Mouse (Mus musculus) macrophage (primary cell): Measurements from ENCODE around the gene Ddx52. TPM values are rescaled to one million over a fixed set of nuclear protein-coding genes. Genes with fewer than 3 reads are reported as not detected.
A peak's percentile ranks its signal among the peaks of the same experiment; 100 is the strongest.

ENCODE experiments used
- H3K27ac ChIP-seq: fragments of 350-480 bp; formaldehyde crosslinking; 2 replicates; pipeline ENCODE4 v1.9.0; 2021
- H3K36me3 ChIP-seq: fragments of 350-480 bp; formaldehyde crosslinking; 2 replicates; pipeline ENCODE4 v1.9.0; 2021; ENCODE audit errors: inconsistent target
- H3K4me3 ChIP-seq: fragments of 350-480 bp; formaldehyde crosslinking; 2 replicates; pipeline ENCODE4 v1.9.0; 2021; ENCODE audit errors: inconsistent target
- H3K79me2 ChIP-seq: fragments of 350-480 bp; formaldehyde crosslinking; 2 replicates; pipeline ENCODE4 v1.9.0; 2021; ENCODE audit errors: inconsistent target
- WGBS: methylation state at CpG from one replicate; pipeline ENCODE4 v1.1.7; 2026; ENCODE audit warnings: inconsistent platforms; ENCODE audit not compliant: missing documents; 5-methylcytosine and 5-hydroxymethylcytosine counted together
- polyA plus RNA-seq: library from polyadenylated mRNA; stranded (reverse); fragments of 250-400 nt; gene quantifications from 3 replicates; pipeline ENCODE4 v1.2.4, GENCODE M21; 2018; ENCODE audit warnings: inconsistent platforms
- total RNA-seq, 78 experiments: library from RNA; depleted of rRNA; stranded (reverse); fragments of 250-400 nt; gene quantifications; 1 replicate in 9 of 78; 2 replicates in 24 of 78; 3 replicates in 43 of 78; 4 replicates in 2 of 78; pipeline ENCODE4 v1.2.4; 2018; ENCODE audit warnings: inconsistent platforms in 56 of 78

The Ddx52 gene
- 10 to 100 TPM; 10.3 to 36.2 (median 28.3) TPM for total RNA-seq (2018; cell fraction: chromatin; rRNA removed)
- 10 to 100 TPM; 20.5 to 30.0 (median 24.8) TPM for total RNA-seq (2018; cell fraction: cytosol; rRNA removed)
- 10 to 100 TPM in 25 of 26 experiments, 1 to 10 TPM in 1; 9.6 to 29.2 (median 22.3) TPM for total RNA-seq (2018; cell fraction: nucleus; rRNA removed)
- 21.9 to 26.8 TPM (median 25.7 TPM) in 3 replicates for polyA plus RNA-seq

GRCm38 (mm10) chr11:83941950-83942840 is at the start of gene Ddx52:
Gene Ddx52, plus strand, starts transcription at chr11:83942062.
- peaks cover 17% of the 10 kb centered on the region for H3K79me2 ChIP-seq
- H3K27ac ChIP-seq, result peak within 1 kb of the TSS; percentile 24
- WGBS, result 2% methylated on average over 49 of the region's 49 CpGs

DNA sequence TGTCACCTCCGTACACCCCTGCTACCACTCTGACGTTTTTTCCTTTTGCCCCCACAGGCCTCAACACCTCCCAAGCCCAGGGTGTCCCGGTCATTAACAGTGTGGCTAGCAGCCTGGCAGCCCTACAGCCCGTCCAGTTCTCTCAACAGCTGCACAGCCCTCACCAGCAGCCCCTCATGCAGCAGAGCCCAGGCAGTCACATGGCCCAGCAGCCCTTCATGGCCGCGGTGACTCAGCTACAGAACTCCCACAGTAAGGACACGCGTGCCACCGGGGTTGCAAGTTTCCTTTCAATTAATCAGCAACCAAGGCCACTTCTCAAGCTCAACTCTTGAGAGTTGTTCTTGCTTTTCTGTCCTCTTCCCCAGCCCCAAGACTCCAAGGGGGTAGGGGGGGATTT is 48.5 kb upstream of the Ddx52 start:
- no peak overlapping the region for H3K27ac ChIP-seq
- no peaks in the 10 kb centered on the region for H3K36me3 ChIP-seq
- H3K79me2 ChIP-seq, result no peaks in the 10 kb centered on the region
- 79% methylated on average over 9 of the region's 9 CpGs for WGBS
- H3K4me3 ChIP-seq, result no peak overlapping the region

More at GRCm38 (mm10) chr11:83941950-83942840, at the start of gene Ddx52:
- H3K4me3 ChIP-seq, result peak within 1 kb of the TSS; percentile 85
- H3K36me3 ChIP-seq, result peaks cover 32% of the 10 kb centered on the region

DNA sequence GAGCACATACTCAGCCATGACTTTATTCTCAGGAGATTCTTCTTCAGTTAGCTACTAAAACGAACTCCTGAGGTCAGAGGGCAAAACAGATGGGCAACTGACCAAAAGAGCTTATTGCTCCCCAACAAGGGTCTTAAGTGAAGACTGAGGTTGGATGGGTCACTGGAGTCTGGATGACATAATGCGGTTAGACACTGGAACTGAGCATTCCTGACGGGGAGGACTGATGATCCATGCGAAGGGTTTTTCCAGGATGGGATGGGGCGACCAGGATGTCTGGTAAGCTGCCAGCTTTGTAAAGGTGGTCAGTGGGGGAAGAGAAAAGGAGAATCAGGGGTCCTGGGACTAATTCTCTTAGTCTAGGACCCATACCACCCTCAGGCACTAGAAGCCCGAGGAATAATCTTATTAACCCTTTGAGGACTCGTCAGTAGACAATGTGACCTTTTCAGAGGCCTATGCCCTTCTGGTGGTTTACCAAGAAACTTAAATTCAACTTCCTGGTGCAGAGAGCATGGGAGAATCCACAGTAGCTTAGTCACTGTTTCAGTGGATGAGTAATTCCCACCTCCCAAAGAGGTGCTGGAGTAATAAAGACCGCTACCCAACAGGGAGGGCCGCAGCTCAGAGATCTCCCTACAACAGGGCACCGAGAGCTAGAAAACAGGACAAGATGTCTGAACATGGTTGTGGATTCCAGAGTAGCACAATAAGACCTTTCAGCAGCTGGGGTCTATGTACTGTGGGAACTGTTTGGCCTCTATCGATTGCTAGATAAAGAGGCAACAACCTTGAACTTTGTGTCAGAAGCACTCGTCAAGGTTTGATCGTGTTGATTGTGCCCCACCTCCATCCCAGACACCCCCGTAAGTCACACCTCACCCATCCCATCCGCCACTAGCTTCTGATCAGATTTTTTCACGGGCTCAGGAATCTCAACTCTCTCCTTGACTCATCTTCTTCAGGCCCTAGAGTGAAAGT is 45.1 kb upstream of the Ddx52 start:
- WGBS, result 93% methylated on average over 16 of the region's 16 CpGs
- H3K79me2 ChIP-seq, result no peaks in the 10 kb centered on the region
- H3K4me3 ChIP-seq, result no peak overlapping the region
- no peaks in the 10 kb centered on the region for H3K36me3 ChIP-seq
- H3K27ac ChIP-seq, result no peak overlapping the region

DNA sequence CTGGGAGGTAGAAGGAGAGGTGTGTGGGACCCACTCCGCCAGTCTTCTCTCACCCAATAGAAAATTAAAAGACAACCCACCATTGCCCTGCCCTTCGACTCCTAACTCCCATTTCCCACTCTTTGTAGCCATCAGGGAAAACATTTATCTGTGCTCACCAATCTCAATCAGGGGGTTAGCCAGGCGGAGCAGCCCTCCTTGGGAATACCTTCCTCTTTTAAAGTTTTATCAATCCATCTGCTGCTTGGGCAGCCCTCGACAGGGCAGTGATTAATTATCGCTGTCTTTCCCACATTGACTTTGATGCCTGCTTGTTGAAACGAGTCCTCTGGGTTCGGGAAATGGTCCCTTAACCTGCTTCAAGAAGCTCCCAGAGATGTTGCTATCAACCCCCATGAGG is 44.3 kb upstream of the Ddx52 start:
- no peaks in the 10 kb centered on the region for H3K36me3 ChIP-seq
- H3K4me3 ChIP-seq, result no peak overlapping the region
- H3K79me2 ChIP-seq, result no peaks in the 10 kb centered on the region
- H3K27ac ChIP-seq, result no peak overlapping the region
- WGBS, result 76% methylated on average over 7 of the region's 7 CpGs

DNA sequence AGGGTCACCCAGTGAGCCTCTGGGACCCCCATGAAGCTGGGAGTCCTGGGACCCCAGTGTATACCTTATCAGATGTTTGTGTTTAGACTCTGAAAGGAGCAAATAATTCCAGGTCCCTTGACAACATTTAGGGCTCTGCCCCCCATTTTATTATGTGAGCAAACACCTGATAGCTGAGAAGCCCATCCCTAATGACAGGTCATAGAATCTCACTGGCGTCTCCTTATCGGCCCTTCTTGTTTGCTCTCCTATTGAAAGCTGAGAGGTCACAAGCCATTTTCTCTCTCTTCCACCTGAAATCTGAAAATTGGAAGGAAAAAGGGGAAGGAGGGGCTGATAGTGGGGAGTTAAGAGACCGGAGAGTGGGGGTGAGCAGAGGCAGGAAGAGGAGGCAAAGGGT is 39.0 kb upstream of the Ddx52 start:
- H3K36me3 ChIP-seq, result no peaks in the 10 kb centered on the region
- no peaks in the 10 kb centered on the region for H3K79me2 ChIP-seq
- H3K4me3 ChIP-seq, result no peak overlapping the region
- H3K27ac ChIP-seq, result no peak overlapping the region
- 93% methylated on average over 3 of the region's 3 CpGs for whole genome bisulfite sequencing

GRCm38 (mm10) chr11:83905756-83906155 is 36.1 kb upstream of the Ddx52 start:
- Histone ChIP-seq H3K27ac (no peak overlapping the region), H3K4me3 (no peak overlapping the region), H3K36me3 (no peaks in the 10 kb centered on the region), H3K79me2 (no peaks in the 10 kb centered on the region)
- WGBS, result 89% methylated on average over 5 of the region's 5 CpGs

DNA sequence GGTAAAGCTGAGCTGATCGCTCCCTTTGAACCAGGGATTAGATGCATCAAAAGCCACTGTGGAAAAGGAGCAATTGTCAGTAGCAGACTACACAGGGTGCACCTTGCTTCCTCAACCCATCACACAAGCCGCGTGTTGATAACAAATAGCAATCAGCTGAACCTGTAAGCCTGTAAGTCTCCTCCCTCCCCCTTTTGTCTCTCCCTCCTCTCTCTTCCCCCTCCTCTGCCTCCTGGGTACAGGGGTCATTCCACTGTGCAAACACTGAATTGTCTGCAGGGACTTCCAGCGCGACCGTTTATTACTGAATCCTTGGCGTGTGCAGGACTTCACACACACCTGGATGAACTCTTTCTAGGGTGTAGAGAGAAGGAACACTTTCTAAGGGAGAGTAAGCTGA is 33.5 kb upstream of the Ddx52 start:
- Histone ChIP-seq H3K36me3 (no peaks in the 10 kb centered on the region), H3K79me2 (no peaks in the 10 kb centered on the region), H3K4me3 (no peak overlapping the region), H3K27ac (no peak overlapping the region)
- 61% methylated on average over 7 of the region's 7 CpGs for WGBS

- no peaks in the 10 kb centered on the region for H3K79me2 ChIP-seq
- WGBS, result 29% methylated on average over 8 of the region's 8 CpGs
- no peak overlapping the region for H3K4me3 ChIP-seq
- H3K36me3 ChIP-seq, result no peaks in the 10 kb centered on the region
- no peak overlapping the region for H3K27ac ChIP-seq
Observed at GRCm38 (mm10) chr11:83913824-83914311, 28.0 kb upstream of the Ddx52 start.

- WGBS, result 80% methylated on average over 4 of the region's 4 CpGs
- H3K79me2 ChIP-seq, result no peaks in the 10 kb centered on the region
- H3K4me3 ChIP-seq, result no peak overlapping the region
- no peaks in the 10 kb centered on the region for H3K36me3 ChIP-seq
- H3K27ac ChIP-seq, result no peak overlapping the region
Observed at GRCm38 (mm10) chr11:83914501-83914900, 27.4 kb upstream of the Ddx52 start.

DNA sequence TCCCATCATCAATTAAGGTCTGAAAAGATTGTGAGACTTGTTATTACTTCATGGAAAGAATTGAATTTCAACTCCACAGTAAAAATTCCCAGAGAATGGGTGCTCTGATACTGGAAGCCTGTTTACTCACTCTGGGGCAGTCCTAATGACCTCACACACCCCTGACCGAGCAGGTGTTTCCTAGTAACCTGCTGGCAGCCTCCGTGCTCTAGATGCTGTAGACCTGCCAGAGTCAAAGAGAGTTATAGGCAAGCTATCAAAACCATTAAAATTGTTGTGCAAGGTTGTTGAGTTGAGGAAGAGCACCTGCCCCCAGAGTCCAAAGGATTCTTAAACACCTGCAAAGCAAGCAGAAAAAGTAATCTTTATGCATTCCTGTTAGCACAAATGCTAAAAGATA is 19.3 kb upstream of the Ddx52 start:
- Histone ChIP-seq H3K79me2 (no peaks in the 10 kb centered on the region), H3K4me3 (no peak overlapping the region), H3K36me3 (no peaks in the 10 kb centered on the region), H3K27ac (no peak overlapping the region)
- 93% methylated on average over 2 of the region's 2 CpGs for WGBS

DNA sequence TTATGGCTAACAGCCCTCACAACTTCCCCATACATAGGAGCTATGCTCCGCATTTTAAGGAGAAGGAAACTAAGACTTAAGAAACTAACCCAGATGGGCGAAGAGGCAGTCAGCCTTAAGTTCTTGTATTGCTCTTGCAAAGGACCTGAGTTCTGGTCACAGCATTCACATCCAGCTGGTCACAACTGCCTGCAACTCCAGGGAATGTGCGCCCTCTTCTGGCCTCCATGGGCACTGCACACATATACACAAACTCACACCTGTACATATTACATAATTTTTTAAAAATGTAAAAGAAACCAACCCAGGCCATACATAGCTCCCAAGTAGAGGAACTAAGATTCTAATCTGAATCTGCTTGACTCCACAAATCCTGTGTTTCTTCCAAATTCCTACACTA is 14.8 kb upstream of the Ddx52 start:
- 50% methylated on average over 3 of the region's 3 CpGs for WGBS
- Histone ChIP-seq H3K27ac (no peak overlapping the region), H3K36me3 (no peaks in the 10 kb centered on the region), H3K4me3 (no peak overlapping the region), H3K79me2 (no peaks in the 10 kb centered on the region)

GRCm38 (mm10) chr11:83932506-83933106 is 9.3 kb upstream of the Ddx52 start:
- 82% methylated on average over 10 of the region's 10 CpGs for WGBS
- Histone ChIP-seq H3K79me2 (no peaks in the 10 kb centered on the region), H3K27ac (no peak overlapping the region), H3K36me3 (no peaks in the 10 kb centered on the region), H3K4me3 (no peak overlapping the region)

- Histone ChIP-seq H3K36me3 (no peaks in the 10 kb centered on the region), H3K79me2 (no peaks in the 10 kb centered on the region), H3K27ac (no peak overlapping the region), H3K4me3 (no peak overlapping the region)
- 87% methylated on average over 3 of the region's 4 CpGs for WGBS
Observed at GRCm38 (mm10) chr11:83933376-83933775, 8.5 kb upstream of the Ddx52 start.
